Mouse (Mus musculus) liver, postnatal 0 days (tissue): ENCODE measurements around the gene Ttll5.

Experiments used
- CTCF ChIP-seq: sonication (generic); IDR thresholded peaks from 2 replicates; pipeline ENCODE4 v1.5.1; 2016; ENCODE audit warnings: antibody characterized with exemption, low read depth
- EP300 ChIP-seq: IDR thresholded peaks from 2 replicates; pipeline ENCODE4 v1.6.1; 2016; ENCODE audit warnings: antibody characterized with exemption, low read depth, mild to moderate bottlenecking

DNA sequence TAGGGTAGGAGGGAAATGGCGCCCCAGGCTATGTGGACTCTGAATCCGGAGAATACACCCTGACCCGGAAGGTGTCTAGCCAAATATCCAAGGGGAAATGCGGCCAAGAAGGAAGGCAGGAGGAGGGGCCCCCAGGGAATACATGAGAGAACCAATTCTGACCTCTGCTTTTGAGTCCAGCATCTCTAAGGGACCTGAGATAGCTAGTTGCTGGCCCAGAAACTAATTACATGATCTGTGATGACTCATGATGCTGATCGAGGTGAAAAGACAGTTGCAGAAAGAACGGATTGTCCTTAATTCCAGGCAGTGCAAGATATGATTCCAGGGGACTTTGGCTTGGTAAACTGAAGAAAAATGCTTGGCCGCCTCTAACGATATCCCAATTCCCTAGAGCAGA, 232.5 kb downstream of the Ttll5 start:
- no peak for TF ChIP-seq EP300
- TF ChIP-seq CTCF, result no peak
